Mouse (Mus musculus): ENCODE measurements at regions not wholly inside any gene's neighbourhood (a gene's known extent, or its start where the extent isn't known, plus 50 kb on each side); places are given as distances from the start of the nearest gene placed in this dataset.

DNA sequence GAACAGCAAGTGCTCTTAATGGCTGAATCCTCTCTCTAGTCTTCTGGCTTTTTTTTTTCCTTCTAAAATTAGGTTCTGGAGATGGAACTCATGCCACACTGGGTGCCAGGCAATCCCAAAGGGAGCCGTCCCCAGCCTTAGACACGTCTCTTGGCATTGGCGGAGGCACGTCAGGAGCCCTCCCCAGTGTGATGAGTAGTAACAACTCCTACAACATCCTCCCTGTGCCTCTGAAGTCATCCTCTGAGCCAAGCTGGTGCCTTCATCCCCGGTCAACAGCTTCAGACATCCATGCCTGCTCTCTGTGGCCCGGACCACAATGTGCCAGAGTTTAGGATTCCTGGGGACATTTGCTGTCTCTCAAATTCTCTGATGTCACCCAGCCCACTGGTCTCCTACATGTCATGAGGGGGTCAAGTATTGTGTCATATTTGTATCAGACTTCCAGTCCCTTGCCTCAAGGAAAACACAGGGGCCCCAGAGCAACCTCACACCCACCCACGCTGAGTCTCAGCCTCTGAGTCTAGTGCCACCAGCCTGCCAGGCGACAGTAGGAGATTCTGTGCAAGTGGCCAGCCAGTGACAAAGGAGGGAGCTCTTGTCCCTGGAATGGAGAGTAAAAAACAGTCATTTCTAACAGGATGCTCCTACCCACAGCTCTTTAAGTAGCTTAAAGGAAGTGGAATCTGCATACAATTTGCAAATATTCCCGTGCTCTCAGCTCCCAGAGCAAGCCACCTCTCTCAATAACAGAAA lies 144.5 kb upstream of the Kcnab2 start:
- no peak for TF ChIP-seq CTCF (IDR thresholded peaks at IDR 0.05 in 2 of 3, conservative IDR thresholded peaks at IDR 0.05 in 1 of 3; ENCODE audit: control insufficient read depth in 1 of 3, insufficient read depth in 1 of 3, low read depth in 2 of 3, low read length in 3 of 3, poor library complexity in 1 of 3, severe bottlenecking in 1 of 3)
- no peak for TF ChIP-seq TAL1 (IDR thresholded peaks at IDR 0.05; ENCODE audit: low read length)
- TF ChIP-seq USF2 (IDR thresholded peaks at IDR 0.05; ENCODE audit: borderline replicate concordance in 1 of 2, insufficient read depth in 1 of 2, low read depth in 1 of 2, low read length in 2 of 2): no peak
- TF ChIP-seq ZMIZ1 (IDR thresholded peaks at IDR 0.05; ENCODE audit: low read depth, low read length): no peak
- no peak for TF ChIP-seq POLR2A (IDR thresholded peaks at IDR 0.05; ENCODE audit: control insufficient read depth in 1 of 2, insufficient read depth in 1 of 2, low read depth in 1 of 2, low read length in 2 of 2, poor library complexity in 1 of 2)
- no peak for TF ChIP-seq ETS1 (IDR thresholded peaks at IDR 0.05; ENCODE audit: low read depth, low read length)
- no peak for TF ChIP-seq MYC (IDR thresholded peaks at IDR 0.05; ENCODE audit: low read depth, low read length)
- TF ChIP-seq EP300 (IDR thresholded peaks at IDR 0.05; ENCODE audit: low read depth in 1 of 2, low read length in 2 of 2): no peak
